Mouse (Mus musculus) heart, adult 2 months (tissue): ENCODE results near the gene Lhpp. TPM values are rescaled to one million over a fixed set of nuclear protein-coding genes. Genes with fewer than 3 reads are reported as not detected.

Experiments used
- DNase-seq, 2 experiments: peaks; one replicate each; pipeline ENCODE4 v3.0.0; 2021
- H3K27ac ChIP-seq: fragments of 200-600 bp; 2 replicates; pipeline ENCODE4 v1.8.1; 2022
- H3K27me3 ChIP-seq: fragments of 200-500 bp; 2 replicates; pipeline ENCODE4 v1.6.1; 2012; ENCODE audit warnings: mild to moderate bottlenecking, low read length, inconsistent platforms, mixed read lengths; ENCODE audit not compliant: control insufficient read depth, insufficient read depth
- H3K36me3 ChIP-seq: fragments of 200-500 bp; 2 replicates; pipeline ENCODE4 v1.6.1; 2012; ENCODE audit warnings: low read length, inconsistent platforms; ENCODE audit not compliant: control insufficient read depth, insufficient read depth
- H3K4me1 ChIP-seq: fragments of 200-500 bp; 2 replicates; pipeline ENCODE4 v1.6.1; 2011; ENCODE audit warnings: low read length; ENCODE audit not compliant: control insufficient read depth, insufficient read depth
- H3K4me3 ChIP-seq: fragments of 200-600 bp; 2 replicates; pipeline ENCODE4 v1.8.1; 2022
- H3K79me2 ChIP-seq: fragments of 200-500 bp; replicated peaks from 2 replicates; pipeline ENCODE4 v1.6.1; 2012; ENCODE audit warnings: mild to moderate bottlenecking, inconsistent platforms, low read length, moderate library complexity, mixed read lengths; ENCODE audit not compliant: control insufficient read depth, insufficient read depth
- H3K9ac ChIP-seq: fragments of 200-500 bp; 2 replicates; pipeline ENCODE4 v1.6.1; 2012; ENCODE audit warnings: low read depth, mild to moderate bottlenecking, control low read depth, inconsistent platforms, low read length, mixed read lengths
- CTCF ChIP-seq: fragments of 200-600 bp; IDR thresholded peaks from 2 replicates; pipeline ENCODE4 v1.8.1; 2022; ENCODE audit warnings: antibody characterized with exemption, mild to moderate bottlenecking, moderate library complexity
- EP300 ChIP-seq: fragments of 200-500 bp; IDR thresholded peaks from 2 replicates; pipeline ENCODE4 v1.6.1; 2011; ENCODE audit warnings: low read depth, low read length, control low read depth; ENCODE audit not compliant: insufficient read depth
- POLR2A ChIP-seq: fragments of 200-500 bp; IDR thresholded peaks from 2 replicates; pipeline ENCODE4 v1.6.1; 2011; ENCODE audit warnings: mild to moderate bottlenecking, low read depth, low read length, control low read depth; ENCODE audit not compliant: insufficient read depth
- WGBS: fragments of 180-500 bp; shearing (Covaris S2); methylation state at CpG from one replicate; pipeline ENCODE4 v1.1.7; 2018; 5-methylcytosine and 5-hydroxymethylcytosine counted together
- intact Hi-C: fragments of 180-260 bp; cut with DNase I; formaldehyde crosslinking; loops from one replicate; pipeline ENCODE4 v1.15.1; 2025
- polyA plus RNA-seq: library from polyadenylated mRNA; depleted of rRNA; stranded (reverse); fragments of >200 nt; gene quantifications from 2 replicates; pipeline ENCODE4 v1.2.3, GENCODE M21; 2012; rRNA removed
- total RNA-seq, 2 experiments: library from RNA; stranded (reverse); gene quantifications; 2 replicates each; pipeline ENCODE4 v1.2.3; 2021

The Lhpp gene
- total and polyA plus RNA-seq, 3 experiments: 13.8 to 22.0 (median 13.9) TPM

- H3K36me3 ChIP-seq: peaks cover 2% of the 10 kb centered on the region
- WGBS: 80% methylated on average over 6 of the region's 6 CpGs
- no peak overlapping the region for H3K9ac ChIP-seq
- H3K27me3 ChIP-seq: no peaks in the 10 kb centered on the region
- no peak for DNase-seq
- H3K27ac ChIP-seq: no peak overlapping the region
- H3K79me2 ChIP-seq: 0 out of 2 replicates have a peak, but pooled peaks cover 1% of the 10 kb centered on the region
- TF ChIP-seq EP300 (no peak), POLR2A (no peak), CTCF (no peak)
- H3K4me1 ChIP-seq: peaks cover 15% of the 10 kb centered on the region
- intact Hi-C loops: no loop called here
- no peak overlapping the region for H3K4me3 ChIP-seq
Measured at GRCm38 (mm10) chr7:132747096-132747495, 136.7 kb downstream of the Lhpp start.

- WGBS: 61% methylated on average over 3 of the region's 3 CpGs
- Histone ChIP-seq H3K36me3 (peaks cover 5% of the 10 kb centered on the region), H3K4me1 (peaks cover 13% of the 10 kb centered on the region), H3K79me2 (no peaks in the 10 kb centered on the region), H3K27me3 (no peaks in the 10 kb centered on the region), H3K9ac (no peak overlapping the region), H3K27ac (peak overlapping the region; percentile 31; the same call in 1 of the 2 replicates), H3K4me3 (no peak overlapping the region)
- TF ChIP-seq EP300 (no peak), CTCF (peak; percentile 22)
- intact Hi-C loops: no loop called here
- no peak for DNase-seq
Measured at GRCm38 (mm10) chr7:132748076-132748769, 137.8 kb downstream of the Lhpp start.

GRCm38 (mm10) chr7:132749504-132749903, 139.1 kb downstream of the Lhpp start:
- H3K9ac ChIP-seq: no peak overlapping the region
- no peak for TF ChIP-seq POLR2A
- no peak for TF ChIP-seq CTCF
- no peak for TF ChIP-seq EP300
- H3K36me3 ChIP-seq: peaks cover 5% of the 10 kb centered on the region
- peaks cover 22% of the 10 kb centered on the region for H3K4me1 ChIP-seq
- intact Hi-C loops: no loop called here
- 88% methylated on average over 11 of the region's 11 CpGs for WGBS
- no peak overlapping the region for H3K27ac ChIP-seq
- no peak for DNase-seq
- H3K27me3 ChIP-seq: no peaks in the 10 kb centered on the region
- H3K79me2 ChIP-seq: no peaks in the 10 kb centered on the region
- no peak overlapping the region for H3K4me3 ChIP-seq

GRCm38 (mm10) chr7:132751716-132752115, 141.3 kb downstream of the Lhpp start:
- peaks cover 30% of the 10 kb centered on the region for H3K4me1 ChIP-seq
- H3K27me3 ChIP-seq: no peaks in the 10 kb centered on the region
- H3K27ac ChIP-seq: peak overlapping the region; percentile 7; the same call in 1 of the 2 replicates
- intact Hi-C loops: no loop called here
- no peaks in the 10 kb centered on the region for H3K79me2 ChIP-seq
- no peak for TF ChIP-seq CTCF
- no peak for TF ChIP-seq EP300
- TF ChIP-seq POLR2A: no peak
- H3K9ac ChIP-seq: no peak overlapping the region
- 6% methylated on average over 2 of the region's 2 CpGs for WGBS
- H3K4me3 ChIP-seq: no peak overlapping the region
- peaks cover 5% of the 10 kb centered on the region for H3K36me3 ChIP-seq
- DNase-seq: no peak

GRCm38 (mm10) chr7:132753518-132754388, 143.3 kb downstream of the Lhpp start:
- Histone ChIP-seq H3K4me3 (no peak overlapping the region), H3K4me1 (peaks cover 24% of the 10 kb centered on the region), H3K79me2 (no peaks in the 10 kb centered on the region), H3K27me3 (no peaks in the 10 kb centered on the region), H3K27ac (peak overlapping the region; percentile 39), H3K36me3 (peaks cover 5% of the 10 kb centered on the region), H3K9ac (no peak overlapping the region)
- TF ChIP-seq POLR2A (no peak), CTCF (no peak), EP300 (no peak)
- intact Hi-C loops: no loop called here
- peak in 1 of 2 experiments; percentile 41 for DNase-seq
- WGBS: 70% methylated on average over 4 of the region's 4 CpGs

- peaks cover 5% of the 10 kb centered on the region for H3K36me3 ChIP-seq
- peak; percentile 55 to 64 for DNase-seq
- H3K79me2 ChIP-seq: no peaks in the 10 kb centered on the region
- no peak overlapping the region for H3K9ac ChIP-seq
- TF ChIP-seq EP300 (no peak), POLR2A (no peak), CTCF (no peak)
- H3K4me1 ChIP-seq: peaks cover 23% of the 10 kb centered on the region
- WGBS: 19% methylated on average over 3 of the region's 3 CpGs
- H3K27me3 ChIP-seq: no peaks in the 10 kb centered on the region
- no peak overlapping the region for H3K4me3 ChIP-seq
- intact Hi-C loops: no loop called here
- H3K27ac ChIP-seq: peak overlapping the region; percentile 39
Measured at GRCm38 (mm10) chr7:132754389-132754750, 143.9 kb downstream of the Lhpp start.

Other genes starting within 250 kb of the Lhpp start
- 100 to 1,000 TPM; 161 to 197 TPM for gene Oat, start 34.2 kb upstream of the Lhpp start, total RNA-seq
- gene Oat, start 34.2 kb upstream of the Lhpp start, polyA plus RNA-seq: 170 and 253 TPM in 2 replicates
- not detected for gene Nkx1-2, start 11.0 kb upstream of the Lhpp start, total RNA-seq
- gene Nkx1-2, start 11.0 kb upstream of the Lhpp start, polyA plus RNA-seq: not detected in 2 replicates
- gene Fam53b, start 203.2 kb downstream of the Lhpp start, total RNA-seq: 10 to 100 TPM; 22.0 to 26.9 TPM
- gene Fam53b, start 203.2 kb downstream of the Lhpp start, polyA plus RNA-seq: 22.5 and 25.7 TPM in 2 replicates
- gene Eef1akmt2, start 242.0 kb downstream of the Lhpp start, total RNA-seq: 1 to 10 TPM; 7.7 TPM
- gene Eef1akmt2, start 242.0 kb downstream of the Lhpp start, polyA plus RNA-seq: 5.2 and 6.0 TPM in 2 replicates
- 10 to 100 TPM; 20.3 to 21.3 TPM for gene Abraxas2, start 248.6 kb downstream of the Lhpp start, total RNA-seq
- 9.8 and 15.9 TPM in 2 replicates for gene Abraxas2, start 248.6 kb downstream of the Lhpp start, polyA plus RNA-seq